Mouse (Mus musculus) thymus, postnatal 36 days (tissue): ENCODE data around the gene Il6st.

Experiments
- DNase-seq, 2 experiments: peaks; one replicate each; pipeline ENCODE4 v3.0.0; 2022; ENCODE audit warnings: mixed read lengths in 2 of 2

Gene Il6st

GRCm38 (mm10) chr13:112442867-112443529, 20.9 kb upstream of the Il6st start:
- DNase-seq, result no peak

GRCm38 (mm10) chr13:112447108-112447665, 16.7 kb upstream of the Il6st start:
- no peak for DNase-seq

GRCm38 (mm10) chr13:112450210-112450609, 13.7 kb upstream of the Il6st start:
- no peak for DNase-seq

GRCm38 (mm10) chr13:112457366-112457765, 6.5 kb upstream of the Il6st start:
- no peak for DNase-seq

- no peak for DNase-seq
Measured at GRCm38 (mm10) chr13:112458016-112458415, 5.9 kb upstream of the Il6st start.

- DNase-seq, result no peak
Measured at GRCm38 (mm10) chr13:112458435-112459018, 5.3 kb upstream of the Il6st start.

GRCm38 (mm10) chr13:112459956-112460355, 3.9 kb upstream of the Il6st start:
- no peak for DNase-seq

GRCm38 (mm10) chr13:112462411-112462987, 1.4 kb upstream of the Il6st start:
- no peak for DNase-seq

GRCm38 (mm10) chr13:112463337-112463802, 500 bp upstream of the Il6st start:
- no peak for DNase-seq

GRCm38 (mm10) chr13:112464626-112465287, 887 bp downstream of the Il6st start:
- no peak for DNase-seq

- no peak for DNase-seq
Measured at GRCm38 (mm10) chr13:112465585-112465984, 1.7 kb downstream of the Il6st start.

GRCm38 (mm10) chr13:112466136-112466945, 2.5 kb downstream of the Il6st start:
- peak in 1 of 2 experiments; percentile 12 for DNase-seq

GRCm38 (mm10) chr13:112466946-112467255, 3.0 kb downstream of the Il6st start:
- DNase-seq, result no peak

- no peak for DNase-seq
Measured at GRCm38 (mm10) chr13:112467384-112467783, 3.5 kb downstream of the Il6st start.

GRCm38 (mm10) chr13:112469491-112469890, 5.6 kb downstream of the Il6st start:
- no peak for DNase-seq

GRCm38 (mm10) chr13:112471201-112471600, 7.3 kb downstream of the Il6st start:
- no peak for DNase-seq

GRCm38 (mm10) chr13:112472401-112473023, 8.6 kb downstream of the Il6st start:
- DNase-seq, result no peak

- no peak for DNase-seq
Measured at GRCm38 (mm10) chr13:112473757-112474755, 10.2 kb downstream of the Il6st start.

GRCm38 (mm10) chr13:112479032-112479431, 15.2 kb downstream of the Il6st start:
- no peak for DNase-seq

- DNase-seq, result no peak
Measured at GRCm38 (mm10) chr13:112479926-112480325, 16.1 kb downstream of the Il6st start.

- no peak for DNase-seq
Measured at GRCm38 (mm10) chr13:112482525-112482924, 18.7 kb downstream of the Il6st start.
